Mouse (Mus musculus): ENCODE data around the gene Mthfd1l.

GRCm38 (mm10) chr10:3956471-3956870, 16.4 kb upstream of the Mthfd1l start:
- no peak for TF ChIP-seq CTCF (conservative IDR thresholded peaks at IDR 0.05; ENCODE audit: low read length)
- TF ChIP-seq POU5F1 (IDR thresholded peaks at IDR 0.05; ENCODE audit: borderline replicate concordance, low read length): no peak
- no peak for TF ChIP-seq NANOG (IDR thresholded peaks at IDR 0.05; ENCODE audit: borderline replicate concordance, low read length)
